Mouse (Mus musculus): ENCODE measurements at regions not wholly inside any gene's neighbourhood (a gene's known extent, or its start where the extent isn't known, plus 50 kb on each side); places are given as distances from the start of the nearest gene placed in this dataset.

GRCm38 (mm10) chr1:143939511-143939910, 64.5 kb downstream of the Rgs2 start:
- TF ChIP-seq EP300 (IDR thresholded peaks at IDR 0.05; ENCODE audit: low read depth) (no peak), CTCF (IDR thresholded peaks at IDR 0.05; ENCODE audit: low read depth) (no peak)

All from liver, embryonic 14.5 days (tissue).